8 mouse cellular contexts compared by ENCODE assay signal in the genomic region with DNA sequence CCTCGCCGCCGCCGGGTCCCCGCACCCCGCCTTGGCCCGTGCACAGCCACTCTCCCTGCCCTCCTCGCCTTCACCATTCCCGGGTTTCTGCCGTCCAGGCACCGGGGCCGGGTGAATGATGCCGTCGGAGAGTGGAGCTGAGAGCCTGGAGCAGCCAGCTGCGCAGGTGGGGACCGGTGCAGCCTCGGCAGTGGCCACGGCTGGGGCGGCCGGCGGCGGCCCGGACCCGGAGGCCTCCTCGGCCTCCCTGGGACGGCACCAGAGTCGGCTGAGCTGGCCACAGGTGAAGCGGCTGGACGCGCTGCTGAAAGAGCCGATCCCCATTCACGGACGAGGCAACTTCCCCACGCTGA. TPM values are rescaled to one million over a fixed set of nuclear protein-coding genes. Genes with fewer than 3 reads are reported as not detected.
DNase-seq lines count a peak whose midpoint lies in the region; ATAC-seq and TF ChIP-seq lines count a peak whose summit lies in the region.

No protein-coding gene starts in this region.

- TF ChIP-seq POLR2A in thymus, adult 2 months (IDR thresholded peaks at IDR 0.05; ENCODE audit: control insufficient read depth, extremely low read depth, insufficient read depth, low read length, poor library complexity): no peak

- H3K4me2 ChIP-seq in liver, embryonic 11.5 days: peak overlapping the region; percentile 77
- peak overlapping the region; percentile 60 for H3K4me2 ChIP-seq in stomach, postnatal 0 days (replicated peaks; ENCODE audit: low read depth)

- H3K27me3 ChIP-seq in heart, embryonic 10.5 days (ENCODE audit: insufficient read depth, poor library complexity, severe bottlenecking): peaks cover 85% of the 10 kb centered on the region
- peaks cover 13% of the 10 kb centered on the region; the same call in 1 of the 2 replicates for H3K27me3 ChIP-seq in thymus, adult 2 months (ENCODE audit: control insufficient read depth, insufficient read depth, low read length)
- peaks cover 65% of the 10 kb centered on the region for H3K27me3 ChIP-seq in liver, embryonic 11.5 days (replicated peaks; ENCODE audit: control insufficient read depth, insufficient read depth, low read length)
- no peaks in the 10 kb centered on the region for H3K27me3 ChIP-seq in stomach, postnatal 0 days (ENCODE audit: control insufficient read depth, insufficient read depth, low read length)

- no peak for DNase-seq in heart, embryonic 10.5 days (ENCODE audit: low spot score)
- no peak for DNase-seq in heart, adult 11 months
- no peak for DNase-seq in thymus, adult 2 months
- no peak for DNase-seq in thymus, postnatal 14 days
- DNase-seq in liver, embryonic 11.5 days (ENCODE audit: low spot score): no peak
- no peak for DNase-seq in stomach, postnatal 0 days (ENCODE audit: low spot score)
- no peak for DNase-seq in layer of hippocampus, adult 11-12 months (ENCODE audit: low spot score)
- DNase-seq in adrenal gland, adult 2 months: no peak

- no peak for TF ChIP-seq EP300 in stomach, postnatal 0 days (optimal IDR thresholded peaks at IDR 0.05)

- peaks cover 40% of the 10 kb centered on the region for H3K4me1 ChIP-seq in heart, embryonic 10.5 days
- peaks cover 11% of the 10 kb centered on the region for H3K4me1 ChIP-seq in thymus, adult 2 months (replicated peaks; ENCODE audit: control insufficient read depth, insufficient read depth, low read length)
- H3K4me1 ChIP-seq in liver, embryonic 11.5 days (replicated peaks; ENCODE audit: control insufficient read depth, insufficient read depth, low read length): peaks cover 12% of the 10 kb centered on the region
- H3K4me1 ChIP-seq in stomach, postnatal 0 days (replicated peaks; ENCODE audit: control insufficient read depth, insufficient read depth): peaks cover 6% of the 10 kb centered on the region; the same call in 1 of the 2 replicates

- ATAC-seq in liver, embryonic 11.5 days (replicated peaks; ENCODE audit: low FRiP score): no peak
- ATAC-seq in stomach, postnatal 0 days (ENCODE audit: low FRiP score, low TSS enrichment): no peak

- TF ChIP-seq CTCF in thymus, adult 2 months (IDR thresholded peaks at IDR 0.05; ENCODE audit: borderline replicate concordance, control insufficient read depth, extremely low read depth, insufficient read depth, low read length, poor library complexity): no peak
- TF ChIP-seq CTCF in stomach, postnatal 0 days (IDR thresholded peaks at IDR 0.05; ENCODE audit: low read depth): no peak

- H3K9me3 ChIP-seq in heart, embryonic 10.5 days: no peaks in the 10 kb centered on the region
- H3K9me3 ChIP-seq in liver, embryonic 11.5 days (ENCODE audit: control insufficient read depth, low read length): no peaks in the 10 kb centered on the region
- H3K9me3 ChIP-seq in stomach, postnatal 0 days (ENCODE audit: control insufficient read depth, low read length): no peaks in the 10 kb centered on the region

- H3K4me3 ChIP-seq in heart, embryonic 10.5 days: peak overlapping the region; percentile 66
- peak overlapping the region; percentile 35 for H3K4me3 ChIP-seq in thymus, adult 2 months (ENCODE audit: control insufficient read depth, insufficient read depth, low read length)
- H3K4me3 ChIP-seq in liver, embryonic 11.5 days (ENCODE audit: low read depth, low read length): peak overlapping the region; percentile 49
- peak overlapping the region; percentile 47 for H3K4me3 ChIP-seq in stomach, postnatal 0 days (ENCODE audit: low read depth, low read length)

- H3K9ac ChIP-seq in liver, embryonic 11.5 days (ENCODE audit: low read depth, low read length): peak overlapping the region; percentile 40; the same call in 1 of the 2 replicates
- peak overlapping the region; percentile 63 for H3K9ac ChIP-seq in stomach, postnatal 0 days (ENCODE audit: low read length)

- 4% methylated on average over 34 of the region's 34 CpGs for WGBS in heart, embryonic 10.5 days
- WGBS in thymus, adult 2 months: 5% methylated on average over 34 of the region's 34 CpGs
- 7% methylated on average over 34 of the region's 34 CpGs for WGBS in liver, embryonic 11.5 days
- WGBS in stomach, postnatal 0 days: 5% methylated on average over 31 of the region's 34 CpGs

- peak overlapping the region; percentile 66 for H3K27ac ChIP-seq in heart, embryonic 10.5 days
- no peak overlapping the region for H3K27ac ChIP-seq in thymus, adult 2 months (ENCODE audit: control insufficient read depth, insufficient read depth, low read length)
- no peak overlapping the region for H3K27ac ChIP-seq in liver, embryonic 11.5 days (ENCODE audit: low read depth, low read length)
- H3K27ac ChIP-seq in stomach, postnatal 0 days (replicated peaks): peak overlapping the region; percentile 49; the same call in 1 of the 2 replicates

- no peaks in the 10 kb centered on the region for H3K36me3 ChIP-seq in heart, embryonic 10.5 days
- no peaks in the 10 kb centered on the region for H3K36me3 ChIP-seq in thymus, adult 2 months (ENCODE audit: control insufficient read depth, insufficient read depth, low read length)
- no peaks in the 10 kb centered on the region for H3K36me3 ChIP-seq in liver, embryonic 11.5 days (ENCODE audit: control insufficient read depth, insufficient read depth, low read length)
- H3K36me3 ChIP-seq in stomach, postnatal 0 days (ENCODE audit: control insufficient read depth, insufficient read depth, low read length): no peaks in the 10 kb centered on the region

RNA-seq across cellular contexts. Expression of gene Tent5b, which starts 0.2 kb away (rescaled TPM):
- 0.90 and 1.5 TPM in 2 replicates for polyA plus RNA-seq in heart, embryonic 10.5 days (2016; fragmentation: Nextera tagmentation; extraction: Ambion mirVana)
- polyA plus RNA-seq in thymus, adult 2 months (2012; rRNA removed): 0.40 and 0.86 TPM in 2 replicates
- 0.38 TPM in 1 of 2 replicates, not detected in the other for polyA plus RNA-seq in liver, embryonic 11.5 days (2014; fragmentation: Nextera tagmentation; extraction: Ambion mirVana)
- polyA plus RNA-seq in stomach, postnatal 0 days (2015; fragmentation: Nextera tagmentation; extraction: Ambion mirVana): 34.0 and 35.3 TPM in 2 replicates
- total RNA-seq in adrenal gland, adult 2 months (2021): 10 to 100 TPM in 1 of 2 experiments, 1 to 10 TPM in 1; 1.7 to 14.7 TPM
- polyA plus RNA-seq in adrenal gland, adult 2 months (2012; rRNA removed): 3.0 and 7.2 TPM in 2 replicates

RNA-seq across cellular contexts. Expression of gene Trnp1, which starts 18.2 kb away (rescaled TPM):
- polyA plus RNA-seq in heart, embryonic 10.5 days (2016; fragmentation: Nextera tagmentation; extraction: Ambion mirVana): 0.60 and 0.96 TPM in 2 replicates
- polyA plus RNA-seq in thymus, adult 2 months (2012; rRNA removed): 0.75 and 1.5 TPM in 2 replicates
- 0.21 TPM in 1 of 2 replicates, not detected in the other for polyA plus RNA-seq in liver, embryonic 11.5 days (2014; fragmentation: Nextera tagmentation; extraction: Ambion mirVana)
- polyA plus RNA-seq in stomach, postnatal 0 days (2015; fragmentation: Nextera tagmentation; extraction: Ambion mirVana): 4.0 and 4.4 TPM in 2 replicates
- 1 to 10 TPM; 4.4 to 7.5 TPM for total RNA-seq in adrenal gland, adult 2 months (2021)
- polyA plus RNA-seq in adrenal gland, adult 2 months (2012; rRNA removed): 7.4 and 11.4 TPM in 2 replicates

RNA-seq across cellular contexts. Expression of gene Kdf1, which starts 38.6 kb away (rescaled TPM):
- polyA plus RNA-seq in heart, embryonic 10.5 days (2016; fragmentation: Nextera tagmentation; extraction: Ambion mirVana): 1.6 and 4.0 TPM in 2 replicates
- 6.9 and 7.7 TPM in 2 replicates for polyA plus RNA-seq in thymus, adult 2 months (2012; rRNA removed)
- 0.89 and 1.7 TPM in 2 replicates for polyA plus RNA-seq in liver, embryonic 11.5 days (2014; fragmentation: Nextera tagmentation; extraction: Ambion mirVana)
- 29.2 and 34.2 TPM in 2 replicates for polyA plus RNA-seq in stomach, postnatal 0 days (2015; fragmentation: Nextera tagmentation; extraction: Ambion mirVana)
- 1 to 10 TPM; 1.8 to 2.1 TPM for total RNA-seq in adrenal gland, adult 2 months (2021)
- polyA plus RNA-seq in adrenal gland, adult 2 months (2012; rRNA removed): 4.4 and 5.3 TPM in 2 replicates

Comparison
In these comparisons a context has a peak if more than half of its experiments do, and no peak if none do; other contexts are left out.
1. H3K27ac ChIP-seq: peak in heart, embryonic 10.5 days (single experiment) and stomach, postnatal 0 days (single experiment); none in thymus, adult 2 months (single experiment) and liver, embryonic 11.5 days (single experiment).
2. Peak in every context shown above with its lines, with median percentiles within 50 percentile points of each other: H3K4me3 ChIP-seq.